Mouse (Mus musculus) heart, adult 2 months (tissue): Measurements from ENCODE around the gene Eif5b.

Experiments
- CTCF ChIP-seq: fragments of 200-600 bp; IDR thresholded peaks from 2 replicates; pipeline ENCODE4 v1.8.1; 2022; ENCODE audit warnings: antibody characterized with exemption, mild to moderate bottlenecking, moderate library complexity
- EP300 ChIP-seq: fragments of 200-500 bp; IDR thresholded peaks from 2 replicates; pipeline ENCODE4 v1.6.1; 2011; ENCODE audit warnings: low read depth, low read length, control low read depth; ENCODE audit not compliant: insufficient read depth
- POLR2A ChIP-seq: fragments of 200-500 bp; IDR thresholded peaks from 2 replicates; pipeline ENCODE4 v1.6.1; 2011; ENCODE audit warnings: mild to moderate bottlenecking, low read depth, low read length, control low read depth; ENCODE audit not compliant: insufficient read depth

DNA sequence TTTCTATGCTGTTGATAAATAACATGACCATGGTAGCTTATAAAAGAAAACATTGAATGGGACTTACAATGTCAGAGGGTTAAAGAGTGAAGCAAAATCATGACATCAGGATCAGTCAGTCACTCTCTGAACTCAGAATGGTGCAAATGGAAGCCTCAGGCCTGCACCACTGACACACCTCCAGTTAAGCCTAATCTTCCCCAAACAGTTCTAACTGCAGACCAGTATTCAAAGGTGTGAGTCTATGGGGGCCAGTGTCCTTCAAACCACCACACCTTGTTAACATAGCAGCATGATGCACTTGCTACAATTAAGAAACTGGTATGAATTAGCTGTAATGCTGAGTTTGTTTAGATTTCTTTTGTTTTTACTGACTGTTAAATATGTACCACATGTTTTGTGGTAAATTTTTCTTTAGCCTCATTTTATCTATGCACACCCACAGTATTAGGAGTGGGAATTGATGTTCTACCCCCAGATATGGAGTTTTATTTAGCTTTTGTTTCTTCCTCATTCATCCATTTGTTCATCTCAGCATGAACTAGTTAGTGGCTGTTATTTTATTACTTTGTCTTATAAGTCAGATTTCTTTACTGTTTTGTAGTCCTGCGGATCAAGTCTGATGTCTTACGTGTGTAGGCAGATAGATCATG is 16.9 kb downstream of the Eif5b start:
- TF ChIP-seq CTCF (no peak), POLR2A (no peak), EP300 (no peak)
